Mouse (Mus musculus): ENCODE measurements around the gene Rnf168.

DNA sequence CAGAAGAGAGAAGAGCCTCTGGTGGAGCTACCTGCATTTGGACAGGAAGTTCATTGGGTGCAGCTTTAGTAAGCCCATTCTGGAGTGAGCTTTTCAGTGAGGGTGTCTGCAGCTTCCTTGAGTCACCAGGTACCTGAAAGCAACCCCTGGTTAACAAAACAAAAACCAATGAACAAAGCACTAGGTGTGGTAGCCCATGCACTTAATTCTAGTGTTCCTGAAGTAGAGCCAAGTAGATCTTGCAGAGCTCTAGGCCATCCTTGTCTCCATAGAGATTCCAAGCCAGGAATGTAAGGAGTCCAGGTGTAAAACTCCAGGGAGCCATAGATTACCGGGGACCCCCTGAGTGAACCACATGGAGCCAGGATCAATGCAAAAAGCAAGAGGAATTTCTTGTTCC is 25.8 kb downstream of the Rnf168 start:
- TF ChIP-seq ETS1 (IDR thresholded peaks at IDR 0.05; ENCODE audit: low read depth, low read length) (no peak), CTCF (IDR thresholded peaks at IDR 0.05 in 2 of 3, conservative IDR thresholded peaks at IDR 0.05 in 1 of 3; ENCODE audit: control insufficient read depth in 1 of 3, insufficient read depth in 1 of 3, low read depth in 2 of 3, low read length in 3 of 3, poor library complexity in 1 of 3, severe bottlenecking in 1 of 3) (no peak), CHD2 (IDR thresholded peaks at IDR 0.05; ENCODE audit: low read length) (no peak), POLR2A (IDR thresholded peaks at IDR 0.05; ENCODE audit: control insufficient read depth in 1 of 2, insufficient read depth in 1 of 2, low read depth in 1 of 2, low read length in 2 of 2, poor library complexity in 1 of 2) (no peak), RCOR1 (IDR thresholded peaks at IDR 0.05; ENCODE audit: low read depth, low read length) (no peak), E2F4 (IDR thresholded peaks at IDR 0.05; ENCODE audit: borderline replicate concordance, low read depth, low read length) (no peak), BHLHE40 (IDR thresholded peaks at IDR 0.05; ENCODE audit: borderline replicate concordance, low read depth, low read length) (no peak), TAL1 (IDR thresholded peaks at IDR 0.05; ENCODE audit: low read length) (no peak), ZC3H11A (IDR thresholded peaks at IDR 0.05; ENCODE audit: low read depth, low read length) (no peak)

Measured in MEL (cell line).